Mouse (Mus musculus) spleen, adult 2 months (tissue): ENCODE measurements around the gene Rin3. TPM values are rescaled to one million over a fixed set of nuclear protein-coding genes. Genes with fewer than 3 reads are reported as not detected.
A peak's percentile ranks its signal among the peaks of the same experiment; 100 is the strongest.

ENCODE experiments used
- DNase-seq, 2 experiments: peaks; one replicate each; pipeline versions ENCODE4 v3.0.0 to v3.0.0-alpha.2; 2012 to 2021; ENCODE audit warnings: low spot score in 2 of 2, low read depth in 1 of 2
- H3K27ac ChIP-seq: fragments of 200-500 bp; 2 replicates; pipeline ENCODE4 v1.5.1; 2012; ENCODE audit warnings: low read length, inconsistent platforms; ENCODE audit not compliant: insufficient read depth
- H3K27me3 ChIP-seq: fragments of 200-500 bp; 2 replicates; pipeline ENCODE4 v1.6.1; 2012; ENCODE audit warnings: mild to moderate bottlenecking, moderate library complexity, low read length, inconsistent platforms; ENCODE audit not compliant: control insufficient read depth, insufficient read depth
- H3K36me3 ChIP-seq: fragments of 200-500 bp; 2 replicates; pipeline ENCODE4 v1.6.1; 2012; ENCODE audit warnings: mild to moderate bottlenecking, low read length, inconsistent platforms; ENCODE audit not compliant: control insufficient read depth, insufficient read depth
- H3K4me1 ChIP-seq: fragments of 200-500 bp; 2 replicates; pipeline ENCODE4 v1.6.1; 2011; ENCODE audit warnings: inconsistent platforms; ENCODE audit not compliant: control insufficient read depth, insufficient read depth, insufficient read length
- H3K4me3 ChIP-seq: fragments of 200-500 bp; 2 replicates; pipeline ENCODE4 v1.5.1; 2011; ENCODE audit warnings: mild to moderate bottlenecking, inconsistent platforms; ENCODE audit not compliant: insufficient read depth, insufficient read length; ENCODE audit errors: extremely low read depth
- CTCF ChIP-seq: fragments of 200-500 bp; IDR thresholded peaks from 2 replicates; pipeline ENCODE4 v1.5.1; 2011; ENCODE audit warnings: mild to moderate bottlenecking, inconsistent platforms; ENCODE audit not compliant: insufficient read depth, insufficient read length, insufficient replicate concordance; ENCODE audit errors: extremely low read depth
- POLR2A ChIP-seq: fragments of 200-500 bp; IDR thresholded peaks from 2 replicates; pipeline ENCODE4 v1.6.1; 2011; ENCODE audit warnings: low read depth, low read length, inconsistent platforms
- WGBS: fragments of 180-500 bp; shearing (Covaris S2); methylation state at CpG from one replicate; pipeline ENCODE4 v1.1.7; 2018; 5-methylcytosine and 5-hydroxymethylcytosine counted together
- polyA plus RNA-seq: library from polyadenylated mRNA; depleted of rRNA; stranded (reverse); fragments of >200 nt; gene quantifications from 2 replicates; pipeline ENCODE4 v1.2.3, GENCODE M21; 2012

The Rin3 gene
- polyA plus RNA-seq, 1 experiment: 63.4 TPM

GRCm38 (mm10) chr12:102383288-102383687 lies 100.4 kb downstream of the Rin3 start:
- TF ChIP-seq CTCF (no peak), POLR2A (no peak)
- Histone ChIP-seq H3K27ac (peak overlapping the region; percentile 65), H3K4me3 (no peak overlapping the region), H3K4me1 (peaks cover 19% of the 10 kb centered on the region; the same call in 1 of the 2 replicates), H3K27me3 (no peaks in the 10 kb centered on the region), H3K36me3 (peaks cover 42% of the 10 kb centered on the region)
- WGBS: 33% methylated on average over 9 of the region's 9 CpGs
- DNase-seq: peak; percentile 15 to 66

- Histone ChIP-seq H3K27ac (no peak overlapping the region), H3K4me1 (peaks cover 19% of the 10 kb centered on the region; the same call in 1 of the 2 replicates), H3K27me3 (no peaks in the 10 kb centered on the region), H3K36me3 (peaks cover 49% of the 10 kb centered on the region), H3K4me3 (no peak overlapping the region)
- WGBS: 43% methylated on average over 3 of the region's 3 CpGs
- TF ChIP-seq POLR2A: no peak
- TF ChIP-seq CTCF: peak; percentile 48; the same call in 1 of the 2 replicates
- peak; percentile 36 to 55 for DNase-seq
These were observed 102.0 kb downstream of the Rin3 start for GRCm38 (mm10) chr12:102384819-102385218.

- Histone ChIP-seq H3K27ac (no peak overlapping the region), H3K27me3 (no peaks in the 10 kb centered on the region), H3K4me1 (peaks cover 10% of the 10 kb centered on the region; the same call in 1 of the 2 replicates), H3K36me3 (peaks cover 55% of the 10 kb centered on the region), H3K4me3 (no peak overlapping the region)
- peak; percentile 67 to 80 for DNase-seq
- 70% methylated on average over 16 of the region's 16 CpGs for WGBS
- TF ChIP-seq POLR2A (no peak), CTCF (peak; percentile 96)
These were observed 104.5 kb downstream of the Rin3 start for GRCm38 (mm10) chr12:102387219-102387917.

- 0 out of 2 replicates have a peak overlapping the region, but pooled peaks have one; percentile 1 for H3K27ac ChIP-seq
- peaks cover 51% of the 10 kb centered on the region for H3K36me3 ChIP-seq
- TF ChIP-seq CTCF (no peak), POLR2A (no peak)
- no peaks in the 10 kb centered on the region for H3K4me1 ChIP-seq
- no peak for DNase-seq
- WGBS: 89% methylated on average over 8 of the region's 8 CpGs
- no peaks in the 10 kb centered on the region for H3K27me3 ChIP-seq
- H3K4me3 ChIP-seq: no peak overlapping the region
These were observed 107.2 kb downstream of the Rin3 start for GRCm38 (mm10) chr12:102390042-102390441.

GRCm38 (mm10) chr12:102391109-102391508 lies 108.3 kb downstream of the Rin3 start:
- peaks cover 49% of the 10 kb centered on the region for H3K36me3 ChIP-seq
- no peak overlapping the region for H3K27ac ChIP-seq
- WGBS: 82% methylated on average over 2 of the region's 2 CpGs
- no peaks in the 10 kb centered on the region for H3K27me3 ChIP-seq
- H3K4me1 ChIP-seq: no peaks in the 10 kb centered on the region
- no peak for TF ChIP-seq POLR2A
- no peak for TF ChIP-seq CTCF
- DNase-seq: no peak
- H3K4me3 ChIP-seq: no peak overlapping the region

GRCm38 (mm10) chr12:102391982-102392381 lies 109.1 kb downstream of the Rin3 start:
- 79% methylated on average over 4 of the region's 4 CpGs for WGBS
- H3K4me1 ChIP-seq: no peaks in the 10 kb centered on the region
- TF ChIP-seq CTCF: peak; percentile 61; the same call in 1 of the 2 replicates
- no peak for TF ChIP-seq POLR2A
- peak; percentile 29 to 38 for DNase-seq
- H3K27me3 ChIP-seq: no peaks in the 10 kb centered on the region
- no peak overlapping the region for H3K4me3 ChIP-seq
- no peak overlapping the region for H3K27ac ChIP-seq
- peaks cover 50% of the 10 kb centered on the region for H3K36me3 ChIP-seq

- H3K27me3 ChIP-seq: no peaks in the 10 kb centered on the region
- no peak for DNase-seq
- no peak overlapping the region for H3K4me3 ChIP-seq
- H3K27ac ChIP-seq: no peak overlapping the region
- no peaks in the 10 kb centered on the region for H3K4me1 ChIP-seq
- WGBS: 92% methylated on average over 7 of the region's 7 CpGs
- no peak for TF ChIP-seq CTCF
- TF ChIP-seq POLR2A: no peak
- peaks cover 40% of the 10 kb centered on the region for H3K36me3 ChIP-seq
These were observed 111.6 kb downstream of the Rin3 start for GRCm38 (mm10) chr12:102394496-102394895.
